Comparison of ENCODE assay signal across 10 mouse cellular contexts in the genomic region with DNA sequence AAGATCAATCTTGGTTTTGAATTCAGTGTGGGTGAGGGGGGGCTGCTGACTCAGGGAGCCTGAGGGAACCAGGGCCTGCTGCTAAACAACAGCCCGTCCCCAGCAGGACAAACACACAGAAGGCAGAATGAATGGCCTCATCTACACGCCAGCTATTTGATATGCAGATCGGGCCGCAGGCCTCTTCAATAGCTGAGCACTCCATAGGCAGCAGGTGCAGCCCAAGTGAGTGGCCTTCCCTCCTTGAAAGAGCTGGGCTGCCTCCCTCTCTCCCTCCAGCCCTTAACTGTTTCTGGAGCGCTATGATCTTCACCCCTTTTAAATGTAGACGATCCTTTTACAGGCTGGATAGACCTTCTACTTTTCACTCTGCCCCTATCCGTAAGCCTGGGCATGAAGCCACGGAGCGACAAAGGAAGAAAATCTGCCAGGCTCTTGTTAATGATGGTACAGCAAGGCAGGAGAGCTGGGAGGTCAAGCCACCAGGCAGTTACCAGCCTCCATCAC.
A peak's percentile ranks its signal among the peaks of the same experiment; 100 is the strongest.
DNase-seq lines count a peak whose midpoint lies in the region; ATAC-seq lines count a peak whose summit lies in the region.
"Had no signal": no experiment of that assay in that cellular context is flagged by ENCODE, and none has a peak within 500 bp of the region (broad histone marks: within the 10 kb centered on the region; RNA-seq: fewer than 3 reads in every experiment).

No protein-coding gene starts in this region.

- peaks cover 51% of the 10 kb centered on the region for H3K4me1 ChIP-seq in hindbrain, embryonic 12.5 days
- H3K4me1 ChIP-seq in liver, embryonic 12.5 days = peaks cover 21% of the 10 kb centered on the region

- peak; percentile 22 for DNase-seq in layer of hippocampus, adult 11-12 months (ENCODE audit: low spot score)
- no peak for DNase-seq in layer of hippocampus, postnatal 25 days (ENCODE audit: extremely low spot score in 1 of 2, low spot score in 1 of 2)
- peak; percentile 54 for DNase-seq in embryo, embryonic 9.5 days (ENCODE audit: extremely low spot score)
- DNase-seq in neural tube, embryonic 10.5 days (ENCODE audit: extremely low spot score, low spot score) = peak; percentile 46
- no peak for DNase-seq in gastrocnemius, postnatal 10 days
- no peak for DNase-seq in testis, postnatal 10 days (ENCODE audit: low spot score)
- DNase-seq: right cerebral cortex, postnatal 14 days had no signal

- no peaks in the 10 kb centered on the region for H3K36me3 ChIP-seq in hindbrain, embryonic 12.5 days
- H3K36me3 ChIP-seq in liver, embryonic 12.5 days = no peaks in the 10 kb centered on the region

- H3K4me2 ChIP-seq in hindbrain, embryonic 12.5 days (replicated peaks) = peak overlapping the region; percentile 34
- H3K4me2 ChIP-seq in liver, embryonic 12.5 days = no peak overlapping the region
- H3K4me2 ChIP-seq: liver, embryonic 11.5 days had no signal

- peak overlapping the region; percentile 94 for H3K27ac ChIP-seq in hindbrain, embryonic 12.5 days
- H3K27ac ChIP-seq in liver, embryonic 12.5 days = no peak overlapping the region

- H3K9me3 ChIP-seq in hindbrain, embryonic 12.5 days (replicated peaks) = no peaks in the 10 kb centered on the region
- H3K9me3 ChIP-seq in liver, embryonic 12.5 days (replicated peaks) = no peaks in the 10 kb centered on the region

- WGBS in hindbrain, embryonic 12.5 days = 9% methylated on average over 9 of the region's 9 CpGs
- 53% methylated on average over 9 of the region's 9 CpGs for WGBS in liver, embryonic 12.5 days (ENCODE audit: insufficient replicate concordance)

- no peaks in the 10 kb centered on the region for H3K27me3 ChIP-seq in hindbrain, embryonic 12.5 days
- H3K27me3 ChIP-seq in liver, embryonic 12.5 days (replicated peaks) = no peaks in the 10 kb centered on the region

- ATAC-seq in hindbrain, embryonic 12.5 days (ENCODE audit: low FRiP score) = peak; percentile 80
- ATAC-seq in liver, embryonic 12.5 days = no peak

- H3K9ac ChIP-seq in hindbrain, embryonic 12.5 days = peak overlapping the region; percentile 45; the same call in 1 of the 2 replicates
- no peak overlapping the region for H3K9ac ChIP-seq in liver, embryonic 12.5 days

- no peak overlapping the region for H3K4me3 ChIP-seq in hindbrain, embryonic 12.5 days
- no peak overlapping the region for H3K4me3 ChIP-seq in liver, embryonic 12.5 days

Comparison
In these comparisons a context has a peak if more than half of its experiments do, and no peak if none do; other contexts are left out.
1. DNase-seq: peak in layer of hippocampus, adult 11-12 months (single experiment), embryo, embryonic 9.5 days (single experiment) and neural tube, embryonic 10.5 days (single experiment); none in layer of hippocampus, postnatal 25 days (0 of 2), gastrocnemius, postnatal 10 days (single experiment) and testis, postnatal 10 days (single experiment).